Mouse (Mus musculus): Measurements from ENCODE around the gene Gm8947. TPM values are rescaled to one million over a fixed set of nuclear protein-coding genes. Genes with fewer than 3 reads are reported as not detected.

Gm8947 gene
- polyA plus RNA-seq, 1 experiment: not detected

GRCm38 (mm10) chr1:151228320-151228989 lies 36.3 kb downstream of the Gm8947 start:
- TF ChIP-seq CTCF (IDR thresholded peaks at IDR 0.05; ENCODE audit: extremely low read depth, insufficient read depth, low read length) (no peak), POLR2A (IDR thresholded peaks at IDR 0.05; ENCODE audit: extremely low read depth, insufficient read depth, low read length) (no peak)
- H3K27ac ChIP-seq (ENCODE audit: insufficient read depth, low read length): no peak overlapping the region
- H3K4me1 ChIP-seq (ENCODE audit: control insufficient read depth, insufficient read depth, low read length): no peaks in the 10 kb centered on the region
- H3K4me3 ChIP-seq (ENCODE audit: insufficient read depth, low read length): no peak overlapping the region

- no peaks in the 10 kb centered on the region for H3K4me1 ChIP-seq (ENCODE audit: control insufficient read depth, insufficient read depth, low read length)
- H3K27ac ChIP-seq (ENCODE audit: insufficient read depth, low read length): no peak overlapping the region
- no peak overlapping the region for H3K4me3 ChIP-seq (ENCODE audit: insufficient read depth, low read length)
- TF ChIP-seq CTCF (IDR thresholded peaks at IDR 0.05; ENCODE audit: extremely low read depth, insufficient read depth, low read length) (no peak), POLR2A (IDR thresholded peaks at IDR 0.05; ENCODE audit: extremely low read depth, insufficient read depth, low read length) (no peak)
Observed at GRCm38 (mm10) chr1:151232346-151232745, 40.2 kb downstream of the Gm8947 start.

GRCm38 (mm10) chr1:151233756-151234155 lies 41.6 kb downstream of the Gm8947 start:
- Histone ChIP-seq H3K27ac (ENCODE audit: insufficient read depth, low read length) (no peak overlapping the region), H3K4me3 (ENCODE audit: insufficient read depth, low read length) (no peak overlapping the region), H3K4me1 (ENCODE audit: control insufficient read depth, insufficient read depth, low read length) (no peaks in the 10 kb centered on the region)
- no peak for TF ChIP-seq CTCF (IDR thresholded peaks at IDR 0.05; ENCODE audit: extremely low read depth, insufficient read depth, low read length)

GRCm38 (mm10) chr1:151235574-151235973 lies 43.4 kb downstream of the Gm8947 start:
- no peak for TF ChIP-seq POLR2A (IDR thresholded peaks at IDR 0.05; ENCODE audit: extremely low read depth, insufficient read depth, low read length)
- no peak for TF ChIP-seq CTCF (IDR thresholded peaks at IDR 0.05; ENCODE audit: extremely low read depth, insufficient read depth, low read length)
- H3K4me1 ChIP-seq (ENCODE audit: control insufficient read depth, insufficient read depth, low read length): no peaks in the 10 kb centered on the region
- H3K4me3 ChIP-seq (ENCODE audit: insufficient read depth, low read length): no peak overlapping the region
- H3K27ac ChIP-seq (ENCODE audit: insufficient read depth, low read length): no peak overlapping the region

- H3K27ac ChIP-seq (ENCODE audit: insufficient read depth, low read length): no peak overlapping the region
- TF ChIP-seq CTCF (IDR thresholded peaks at IDR 0.05; ENCODE audit: extremely low read depth, insufficient read depth, low read length): no peak
- no peak for TF ChIP-seq POLR2A (IDR thresholded peaks at IDR 0.05; ENCODE audit: extremely low read depth, insufficient read depth, low read length)
- H3K4me1 ChIP-seq (ENCODE audit: control insufficient read depth, insufficient read depth, low read length): no peaks in the 10 kb centered on the region
- H3K4me3 ChIP-seq (ENCODE audit: insufficient read depth, low read length): no peak overlapping the region
Observed at GRCm38 (mm10) chr1:151236141-151236930, 44.2 kb downstream of the Gm8947 start.

- Histone ChIP-seq H3K4me1 (ENCODE audit: control insufficient read depth, insufficient read depth, low read length) (no peaks in the 10 kb centered on the region), H3K27ac (ENCODE audit: insufficient read depth, low read length) (no peak overlapping the region), H3K4me3 (ENCODE audit: insufficient read depth, low read length) (no peak overlapping the region)
- TF ChIP-seq POLR2A (IDR thresholded peaks at IDR 0.05; ENCODE audit: extremely low read depth, insufficient read depth, low read length) (no peak), CTCF (IDR thresholded peaks at IDR 0.05; ENCODE audit: extremely low read depth, insufficient read depth, low read length) (no peak)
Observed at GRCm38 (mm10) chr1:151237780-151238179, 45.6 kb downstream of the Gm8947 start.

GRCm38 (mm10) chr1:151243332-151243731 lies 51.2 kb downstream of the Gm8947 start:
- Histone ChIP-seq H3K27ac (ENCODE audit: insufficient read depth, low read length) (no peak overlapping the region), H3K4me1 (ENCODE audit: control insufficient read depth, insufficient read depth, low read length) (no peaks in the 10 kb centered on the region), H3K4me3 (ENCODE audit: insufficient read depth, low read length) (no peak overlapping the region)
- TF ChIP-seq POLR2A (IDR thresholded peaks at IDR 0.05; ENCODE audit: extremely low read depth, insufficient read depth, low read length) (no peak), CTCF (IDR thresholded peaks at IDR 0.05; ENCODE audit: extremely low read depth, insufficient read depth, low read length) (no peak)

Other genes with a start within 250 kb of the Gm8947 start
- 4.6 and 6.3 TPM in 2 replicates for gene Hmcn1, start 198.9 kb upstream of the Gm8947 start, polyA plus RNA-seq (2012; rRNA removed)
- not detected in 2 replicates for gene Gm47985, start 9.8 kb upstream of the Gm8947 start, polyA plus RNA-seq (2012; rRNA removed)
- not detected in 2 replicates for gene Gm47995, start 6.1 kb downstream of the Gm8947 start, polyA plus RNA-seq (2012; rRNA removed)
- gene 3110040M04Rik, start 11.7 kb downstream of the Gm8947 start, polyA plus RNA-seq (2012; rRNA removed): not detected in 2 replicates
- gene Gm47996, start 17.8 kb downstream of the Gm8947 start, polyA plus RNA-seq (2012; rRNA removed): not detected in 2 replicates
- gene Ivns1abp, start 152.1 kb downstream of the Gm8947 start, polyA plus RNA-seq (2012; rRNA removed): 124 and 131 TPM in 2 replicates
- gene Swt1, start 236.1 kb downstream of the Gm8947 start, polyA plus RNA-seq (2012; rRNA removed): 10.9 and 12.3 TPM in 2 replicates
- 29.8 and 31.3 TPM in 2 replicates for gene Trmt1l, start 236.2 kb downstream of the Gm8947 start, polyA plus RNA-seq (2012; rRNA removed)

All from cortical plate, adult 2 months (tissue).